Mouse (Mus musculus) spleen, adult 2 months (tissue): Measurements from ENCODE around the gene Serpina5. TPM values are rescaled to one million over a fixed set of nuclear protein-coding genes. Genes with fewer than 3 reads are reported as not detected.
"Not testable (repeated sequence)": the region's sequence is repeated elsewhere in the genome, so short reads cannot be mapped to it uniquely, and the experiment has no call there.

ENCODE experiments used
- DNase-seq, 2 experiments: peaks; one replicate each; pipeline versions ENCODE4 v3.0.0 to v3.0.0-alpha.2; 2012 to 2021; ENCODE audit warnings: low spot score in 2 of 2, low read depth in 1 of 2
- H3K27ac ChIP-seq: fragments of 200-500 bp; 2 replicates; pipeline ENCODE4 v1.5.1; 2012; ENCODE audit warnings: low read length, inconsistent platforms; ENCODE audit not compliant: insufficient read depth
- H3K27me3 ChIP-seq: fragments of 200-500 bp; 2 replicates; pipeline ENCODE4 v1.6.1; 2012; ENCODE audit warnings: mild to moderate bottlenecking, moderate library complexity, low read length, inconsistent platforms; ENCODE audit not compliant: control insufficient read depth, insufficient read depth
- H3K36me3 ChIP-seq: fragments of 200-500 bp; 2 replicates; pipeline ENCODE4 v1.6.1; 2012; ENCODE audit warnings: mild to moderate bottlenecking, low read length, inconsistent platforms; ENCODE audit not compliant: control insufficient read depth, insufficient read depth
- H3K4me1 ChIP-seq: fragments of 200-500 bp; 2 replicates; pipeline ENCODE4 v1.6.1; 2011; ENCODE audit warnings: inconsistent platforms; ENCODE audit not compliant: control insufficient read depth, insufficient read depth, insufficient read length
- H3K4me3 ChIP-seq: fragments of 200-500 bp; 2 replicates; pipeline ENCODE4 v1.5.1; 2011; ENCODE audit warnings: mild to moderate bottlenecking, inconsistent platforms; ENCODE audit not compliant: insufficient read depth, insufficient read length; ENCODE audit errors: extremely low read depth
- CTCF ChIP-seq: fragments of 200-500 bp; IDR thresholded peaks from 2 replicates; pipeline ENCODE4 v1.5.1; 2011; ENCODE audit warnings: mild to moderate bottlenecking, inconsistent platforms; ENCODE audit not compliant: insufficient read depth, insufficient read length, insufficient replicate concordance; ENCODE audit errors: extremely low read depth
- POLR2A ChIP-seq: fragments of 200-500 bp; IDR thresholded peaks from 2 replicates; pipeline ENCODE4 v1.6.1; 2011; ENCODE audit warnings: low read depth, low read length, inconsistent platforms
- WGBS: fragments of 180-500 bp; shearing (Covaris S2); methylation state at CpG from one replicate; pipeline ENCODE4 v1.1.7; 2018; 5-methylcytosine and 5-hydroxymethylcytosine counted together
- polyA plus RNA-seq: library from polyadenylated mRNA; depleted of rRNA; stranded (reverse); fragments of >200 nt; gene quantifications from 2 replicates; pipeline ENCODE4 v1.2.3, GENCODE M21; 2012

The Serpina5 gene
- polyA plus RNA-seq, 1 experiment = not detected

GRCm38 (mm10) chr12:104090119-104090518 lies 10.8 kb upstream of the Serpina5 start:
- no peak overlapping the region for H3K4me3 ChIP-seq
- no peaks in the 10 kb centered on the region for H3K27me3 ChIP-seq
- no peak for DNase-seq
- H3K4me1 ChIP-seq = no peaks in the 10 kb centered on the region
- no peak for TF ChIP-seq POLR2A
- no peak for TF ChIP-seq CTCF
- no peak overlapping the region for H3K27ac ChIP-seq
- WGBS = 81% methylated on average over 2 of the region's 2 CpGs
- H3K36me3 ChIP-seq = no peaks in the 10 kb centered on the region

- TF ChIP-seq CTCF (no peak), POLR2A (no peak)
- Histone ChIP-seq H3K36me3 (no peaks in the 10 kb centered on the region), H3K27me3 (no peaks in the 10 kb centered on the region), H3K27ac (no peak overlapping the region), H3K4me1 (no peaks in the 10 kb centered on the region), H3K4me3 (no peak overlapping the region)
- no peak for DNase-seq
- WGBS = 83% methylated on average over 1 of the region's 1 CpGs
These were observed 9.6 kb upstream of the Serpina5 start for GRCm38 (mm10) chr12:104091303-104091702.

DNA sequence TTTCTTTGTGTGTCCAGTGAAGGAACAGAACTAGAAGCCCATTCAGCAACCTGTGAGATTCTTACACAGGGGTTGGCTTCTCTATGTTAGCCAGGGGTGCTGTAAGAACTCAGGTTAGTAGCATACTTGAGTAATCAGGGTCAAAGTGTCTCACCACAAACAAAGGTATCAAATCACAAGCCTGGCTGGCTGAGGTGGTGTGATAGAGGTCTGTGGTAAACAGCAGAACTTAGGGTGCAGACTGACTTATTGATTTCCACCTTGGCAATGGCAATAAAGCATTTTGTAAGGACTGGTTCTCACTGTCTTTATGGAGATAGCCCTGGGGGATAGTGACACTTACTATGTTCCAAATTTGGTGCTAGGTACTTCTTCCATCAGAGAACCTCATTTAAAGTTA lies 4.9 kb downstream of the Serpina5 start:
- no peak for DNase-seq
- Histone ChIP-seq H3K4me3 (no peak overlapping the region), H3K27ac (no peak overlapping the region), H3K4me1 (no peaks in the 10 kb centered on the region), H3K27me3 (no peaks in the 10 kb centered on the region), H3K36me3 (no peaks in the 10 kb centered on the region)
- TF ChIP-seq CTCF (no peak), POLR2A (no peak)

GRCm38 (mm10) chr12:104106919-104107318 lies 6.0 kb downstream of the Serpina5 start:
- no peak for DNase-seq
- TF ChIP-seq POLR2A = no peak
- TF ChIP-seq CTCF = no peak
- H3K27ac ChIP-seq = no peak overlapping the region

DNA sequence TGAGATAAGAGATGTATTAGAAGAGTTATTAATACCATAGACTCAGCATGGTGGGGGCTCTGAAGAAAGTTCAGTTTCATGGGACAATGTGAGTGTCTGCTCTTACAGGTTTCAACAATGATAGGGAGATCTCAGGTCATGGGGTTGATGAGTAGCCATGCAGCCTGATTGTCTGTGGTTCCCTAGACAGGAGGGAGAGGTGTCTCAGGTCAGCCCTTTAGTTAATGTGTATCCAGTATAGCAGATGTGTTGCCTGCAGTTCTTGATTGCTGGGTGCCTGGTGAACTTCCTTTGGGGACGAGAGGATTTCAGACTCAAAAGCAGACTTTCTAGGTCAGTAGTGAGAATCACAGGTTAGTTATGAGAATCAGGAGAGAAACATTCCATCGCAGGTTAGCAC lies 7.6 kb downstream of the Serpina5 start:
- WGBS = 80% methylated on average over 2 of the region's 2 CpGs
- no peak for TF ChIP-seq POLR2A
- TF ChIP-seq CTCF = no peak
- no peaks in the 10 kb centered on the region for H3K4me1 ChIP-seq
- DNase-seq = no peak
- no peak overlapping the region for H3K27ac ChIP-seq
- H3K36me3 ChIP-seq = no peaks in the 10 kb centered on the region
- H3K27me3 ChIP-seq = no peaks in the 10 kb centered on the region
- no peak overlapping the region for H3K4me3 ChIP-seq

More at GRCm38 (mm10) chr12:104106919-104107318, 6.0 kb downstream of the Serpina5 start:
- H3K4me1 ChIP-seq = no peaks in the 10 kb centered on the region
- H3K4me3 ChIP-seq = no peak overlapping the region
- no peaks in the 10 kb centered on the region for H3K36me3 ChIP-seq
- H3K27me3 ChIP-seq = no peaks in the 10 kb centered on the region

DNA sequence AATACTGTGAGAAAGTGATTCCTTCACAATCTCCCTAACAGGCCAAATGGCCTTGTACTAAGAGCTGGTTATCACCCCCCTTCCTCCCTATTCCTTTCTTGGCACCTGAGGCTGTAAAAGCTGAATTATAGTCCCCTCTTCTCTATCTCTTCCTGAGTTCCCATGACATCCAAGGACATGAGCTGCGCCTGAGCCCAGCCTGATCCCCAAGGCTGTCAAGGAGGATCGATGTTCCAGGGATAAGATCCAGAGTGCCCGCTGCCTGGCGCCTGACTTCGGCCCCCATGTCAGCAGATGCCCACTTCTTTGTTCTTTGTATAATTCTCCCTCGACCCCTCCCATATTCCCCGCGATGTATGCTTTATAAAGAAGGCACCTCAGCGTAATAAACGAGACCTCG lies 11.4 kb downstream of the Serpina5 start, which contains the start of gene Serpina3a:
Serpina3a (plus strand) TSS at position 392 of the 400 bp plus-strand sequence.
- H3K4me3 ChIP-seq, H3K27ac ChIP-seq, H3K4me1 ChIP-seq, H3K27me3 ChIP-seq, H3K36me3 ChIP-seq, DNase-seq: not testable (repeated sequence)
- 91% methylated on average over 11 of the region's 11 CpGs for WGBS

DNA sequence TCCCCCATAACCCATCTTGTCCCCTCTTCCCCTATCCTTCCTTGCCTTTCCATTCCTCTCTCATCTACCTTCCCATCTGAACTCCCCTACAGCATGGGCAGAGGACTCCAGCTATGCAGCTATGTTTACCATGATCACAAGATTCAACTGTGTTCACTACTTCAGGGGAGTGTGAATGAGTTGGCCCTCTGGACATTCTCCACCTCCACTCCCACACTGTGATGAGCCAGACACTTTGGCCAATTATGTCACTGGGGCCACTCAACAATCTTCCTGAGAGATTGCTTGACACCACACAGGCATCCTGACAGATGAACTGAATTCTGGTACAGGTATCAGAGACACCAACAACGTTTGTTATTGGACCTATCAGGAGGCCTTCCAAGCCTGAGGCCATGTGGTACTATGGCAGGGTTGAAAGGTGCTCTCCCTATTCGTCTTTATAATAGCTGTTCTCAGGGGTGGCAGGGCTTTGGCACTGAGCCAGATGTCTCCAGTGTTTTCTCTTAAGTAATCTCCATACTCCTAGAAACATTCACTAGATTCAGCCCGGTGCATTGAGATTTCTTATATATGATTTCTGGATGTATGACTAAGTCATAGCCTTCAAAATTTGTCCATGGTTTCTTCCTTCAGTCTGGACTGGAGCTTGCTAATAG lies 14.1 kb downstream of the Serpina5 start:
- TF ChIP-seq CTCF (no peak), POLR2A (no peak)
- Histone ChIP-seq H3K27me3 (no peaks in the 10 kb centered on the region), H3K4me1 (no peaks in the 10 kb centered on the region), H3K36me3 (no peaks in the 10 kb centered on the region), H3K4me3 (no peak overlapping the region), H3K27ac (no peak overlapping the region)
- no peak for DNase-seq
- WGBS = 78% methylated on average over 3 of the region's 3 CpGs

- H3K4me1 ChIP-seq = no peaks in the 10 kb centered on the region
- H3K27me3 ChIP-seq = no peaks in the 10 kb centered on the region
- 34% methylated on average over 1 of the region's 1 CpGs for WGBS
- H3K27ac ChIP-seq = no peak overlapping the region
- H3K36me3 ChIP-seq = no peaks in the 10 kb centered on the region
- DNase-seq = no peak
- TF ChIP-seq POLR2A = no peak
- no peak for TF ChIP-seq CTCF
- no peak overlapping the region for H3K4me3 ChIP-seq
These were observed 22.2 kb downstream of the Serpina5 start for GRCm38 (mm10) chr12:104123097-104123496.
